8 mouse cellular contexts compared by ENCODE assay signal in genomic region chr1:91249564-91250414, GRCm38 (mm10). TPM values are rescaled to one million over a fixed set of nuclear protein-coding genes. Genes with fewer than 3 reads are reported as not detected.
DNase-seq lines count a peak whose midpoint lies in the region; ATAC-seq and TF ChIP-seq lines count a peak whose summit lies in the region.

Ube2f (plus strand) TSS chr1:91250304.

- in situ Hi-C loops in ES-E14 (cut with MboI; ENCODE audit: low sequenced_read_pairs in 2 of 2, unreplicated experiment in 2 of 2): no loop called here

- no peaks in the 10 kb centered on the region for H3K27me3 ChIP-seq in forebrain, embryonic 15.5 days

- intact Hi-C loops in heart, postnatal 25 days (cut with DNase I): loop anchor here (5.0 kb wide), 1 partner anchor 48 kb away; the partner anchor contains the start of gene Scly

- DNase-seq in ES-E14 (ENCODE audit: low read depth, low spot score): peak; percentile 94
- DNase-seq in cerebellum, adult 11-12 months: peak; percentile 98
- peak; percentile 92 for DNase-seq in heart, postnatal 25 days (ENCODE audit: low spot score)
- DNase-seq in layer of hippocampus, adult 18-20 months (ENCODE audit: low spot score in 2 of 2): peak; percentile 93 to 98
- peak; percentile 86 for DNase-seq in lung, adult 2 months
- peak; percentile 78 to 87 for DNase-seq in thymus, adult 18-20 months

- peak within 1 kb of the TSS; percentile 91 for H3K9ac ChIP-seq in ES-E14 (ENCODE audit: insufficient read depth, low read depth, low read length, poor library complexity, severe bottlenecking)
- peak within 1 kb of the TSS; percentile 96 for H3K9ac ChIP-seq in forebrain, embryonic 15.5 days (replicated peaks)

- peak; percentile 36; the same call in 1 of the 2 replicates for TF ChIP-seq CTCF in lung, adult 2 months (IDR thresholded peaks at IDR 0.05; ENCODE audit: insufficient read depth, low read length)

- peak; percentile 76; the same call in 1 of the 2 replicates for TF ChIP-seq POLR2A in lung, adult 2 months (IDR thresholded peaks at IDR 0.05; ENCODE audit: borderline replicate concordance, extremely low read depth, low read depth, low read length)

- ATAC-seq in forebrain, embryonic 15.5 days (replicated peaks): peak; percentile 99
- peak; percentile 98 for ATAC-seq in neutrophil, adult 5-6 weeks (ENCODE audit: extremely low read depth, insufficient number of reproducible peaks, low FRiP score, poor library complexity, severe bottlenecking)

- H3K4me2 ChIP-seq in forebrain, embryonic 15.5 days (replicated peaks): peak within 1 kb of the TSS; percentile 86

- WGBS in forebrain, embryonic 15.5 days: under 1% methylated on average over 43 of the region's 43 CpGs
- whole genome bisulfite sequencing in lung, adult 2 months: under 1% methylated on average over 43 of the region's 43 CpGs

- H3K36me3 ChIP-seq in ES-E14 (ENCODE audit: control insufficient read depth, insufficient read depth, low read length, poor library complexity, severe bottlenecking): no peaks in the 10 kb centered on the region
- 0 out of 2 replicates have a peak, but pooled peaks cover 3% of the 10 kb centered on the region for H3K36me3 ChIP-seq in forebrain, embryonic 15.5 days

- H3K4me3 ChIP-seq in ES-E14 (ENCODE audit: insufficient read depth in 1 of 2, low read depth in 1 of 2, low read length in 2 of 2, poor library complexity in 1 of 2, severe bottlenecking in 1 of 2): peak within 1 kb of the TSS; percentile 85 to 92
- H3K4me3 ChIP-seq in forebrain, embryonic 15.5 days: peak within 1 kb of the TSS; percentile 93
- peak within 1 kb of the TSS; percentile 78 for H3K4me3 ChIP-seq in lung, adult 2 months (replicated peaks; ENCODE audit: extremely low read depth, low read depth, low read length)

- no peaks in the 10 kb centered on the region for H3K9me3 ChIP-seq in ES-E14 (ENCODE audit: control insufficient read depth, insufficient read depth, low read depth, low read length)
- no peaks in the 10 kb centered on the region for H3K9me3 ChIP-seq in forebrain, embryonic 15.5 days

- H3K4me1 ChIP-seq in ES-E14 (ENCODE audit: control insufficient read depth in 2 of 2, insufficient read depth in 2 of 2, low read length in 2 of 2, poor library complexity in 1 of 2): peaks cover 3 to 5% of the 10 kb centered on the region in 2 experiments; a peak in 3 of 4 replicates
- H3K4me1 ChIP-seq in forebrain, embryonic 15.5 days: peaks cover 27% of the 10 kb centered on the region
- peaks cover 13% of the 10 kb centered on the region for H3K4me1 ChIP-seq in lung, adult 2 months (ENCODE audit: control insufficient read depth, insufficient read depth, low read length)

- H3K27ac ChIP-seq in ES-E14 (ENCODE audit: insufficient read depth, low read depth, low read length, poor library complexity, severe bottlenecking): no peak within 1 kb of the TSS
- H3K27ac ChIP-seq in forebrain, embryonic 15.5 days (replicated peaks): peak within 1 kb of the TSS; percentile 82

TF ChIP-seq in ES-E14, 5 proteins besides CTCF, POLR2A, EP300 and RAD21:
- TF ChIP-seq ZNF384 (IDR thresholded peaks at IDR 0.05; ENCODE audit: low read depth, low read length) (peak; percentile 100), CHD2 (IDR thresholded peaks at IDR 0.05; ENCODE audit: low read depth, low read length) (no peak), MAFK (IDR thresholded peaks at IDR 0.05; ENCODE audit: insufficient read depth, low read depth, low read length) (peak; percentile 71; the same call in 1 of the 2 replicates), HCFC1 (IDR thresholded peaks at IDR 0.05; ENCODE audit: borderline replicate concordance, insufficient read depth, low read length) (peak; percentile 84)

RNA-seq across cellular contexts. Expression of gene Ube2f, which starts in this region (rescaled TPM):
- total RNA-seq in ES-E14 (2012; rRNA removed): 25.8 and 41.5 TPM in 2 replicates
- polyA plus RNA-seq in forebrain, embryonic 15.5 days (2015; fragmentation: Nextera tagmentation; extraction: Ambion mirVana): 68.7 and 70.3 TPM in 2 replicates
- total RNA-seq in heart, postnatal 25 days (2021): 10 to 100 TPM; 48.7 to 49.3 TPM
- 10 to 100 TPM; 45.8 to 48.8 TPM for total RNA-seq in layer of hippocampus, adult 18-20 months (2021)
- 21.7 and 29.8 TPM in 2 replicates for polyA plus RNA-seq in lung, adult 2 months (2012; rRNA removed)
- total RNA-seq in neutrophil, adult 5-6 weeks (2017): 34.9 and 42.0 TPM in 2 replicates
